Mouse (Mus musculus) liver, adult 2 months (tissue): Measurements from ENCODE around the gene Aven. TPM values are rescaled to one million over a fixed set of nuclear protein-coding genes. Genes with fewer than 3 reads are reported as not detected.
"Not testable (repeated sequence)": the region's sequence is repeated elsewhere in the genome, so short reads cannot be mapped to it uniquely, and the experiment has no call there.

Source experiments
- DNase-seq: peaks from one replicate; pipeline ENCODE4 v3.0.0-alpha.2; 2011; ENCODE audit warnings: low read depth, low spot score; ENCODE audit errors: extremely low read depth
- H3K27ac ChIP-seq: fragments of 200-500 bp; replicated peaks from 2 replicates; pipeline ENCODE4 v1.5.1; 2012; ENCODE audit warnings: low read depth, mild to moderate bottlenecking, control low read depth, inconsistent platforms, low read length; ENCODE audit not compliant: insufficient read depth
- H3K27me3 ChIP-seq: fragments of 200-500 bp; 2 replicates; pipeline ENCODE4 v1.6.1; 2012; ENCODE audit warnings: mild to moderate bottlenecking, moderate library complexity, low read length, inconsistent platforms; ENCODE audit not compliant: control insufficient read depth, insufficient read depth
- H3K36me3 ChIP-seq: fragments of 200-500 bp; 2 replicates; pipeline ENCODE4 v1.6.1; 2012; ENCODE audit warnings: low read length, inconsistent platforms; ENCODE audit not compliant: control insufficient read depth, insufficient read depth
- H3K4me1 ChIP-seq: fragments of 200-500 bp; 2 replicates; pipeline ENCODE4 v1.6.1; 2011; ENCODE audit warnings: low read length; ENCODE audit not compliant: control insufficient read depth, insufficient read depth
- H3K4me3 ChIP-seq: fragments of 200-500 bp; 2 replicates; pipeline ENCODE4 v1.5.1; 2011; ENCODE audit warnings: low read depth, mild to moderate bottlenecking, control low read depth, low read length, moderate library complexity; ENCODE audit not compliant: insufficient read depth
- H3K79me2 ChIP-seq: fragments of 200-500 bp; 2 replicates; pipeline ENCODE4 v1.6.1; 2012; ENCODE audit warnings: inconsistent platforms, mild to moderate bottlenecking, low read length, moderate library complexity; ENCODE audit not compliant: control insufficient read depth, insufficient read depth
- H3K9ac ChIP-seq: fragments of 200-500 bp; 2 replicates; pipeline ENCODE4 v1.6.1; 2012; ENCODE audit warnings: low read depth, mild to moderate bottlenecking, control low read depth, inconsistent platforms, low read length
- CTCF ChIP-seq: fragments of 200-500 bp; IDR thresholded peaks from 2 replicates; pipeline ENCODE4 v1.5.1; 2011; ENCODE audit warnings: low read depth, low read length, control low read depth
- POLR2A ChIP-seq: fragments of 200-500 bp; IDR thresholded peaks from 2 replicates; pipeline ENCODE4 v1.6.1; 2011; ENCODE audit warnings: low read length, control low read depth; ENCODE audit not compliant: insufficient read depth; ENCODE audit errors: extremely low read depth
- WGBS: fragments of 180-500 bp; shearing (Covaris S2); methylation state at CpG from one replicate; pipeline ENCODE4 v1.1.7; 2018; 5-methylcytosine and 5-hydroxymethylcytosine counted together
- polyA plus RNA-seq: library from polyadenylated mRNA; depleted of rRNA; stranded (reverse); fragments of >200 nt; gene quantifications from 2 replicates; pipeline ENCODE4 v1.2.3, GENCODE M21; 2012
- total RNA-seq: library from RNA; depleted of rRNA; stranded (reverse); fragments of >200 nt; gene quantifications from 2 replicates; pipeline ENCODE4 v1.2.3, GENCODE M21; 2014

Aven gene
- total and polyA plus RNA-seq, 2 experiments = 4.5 to 8.9 TPM

DNA sequence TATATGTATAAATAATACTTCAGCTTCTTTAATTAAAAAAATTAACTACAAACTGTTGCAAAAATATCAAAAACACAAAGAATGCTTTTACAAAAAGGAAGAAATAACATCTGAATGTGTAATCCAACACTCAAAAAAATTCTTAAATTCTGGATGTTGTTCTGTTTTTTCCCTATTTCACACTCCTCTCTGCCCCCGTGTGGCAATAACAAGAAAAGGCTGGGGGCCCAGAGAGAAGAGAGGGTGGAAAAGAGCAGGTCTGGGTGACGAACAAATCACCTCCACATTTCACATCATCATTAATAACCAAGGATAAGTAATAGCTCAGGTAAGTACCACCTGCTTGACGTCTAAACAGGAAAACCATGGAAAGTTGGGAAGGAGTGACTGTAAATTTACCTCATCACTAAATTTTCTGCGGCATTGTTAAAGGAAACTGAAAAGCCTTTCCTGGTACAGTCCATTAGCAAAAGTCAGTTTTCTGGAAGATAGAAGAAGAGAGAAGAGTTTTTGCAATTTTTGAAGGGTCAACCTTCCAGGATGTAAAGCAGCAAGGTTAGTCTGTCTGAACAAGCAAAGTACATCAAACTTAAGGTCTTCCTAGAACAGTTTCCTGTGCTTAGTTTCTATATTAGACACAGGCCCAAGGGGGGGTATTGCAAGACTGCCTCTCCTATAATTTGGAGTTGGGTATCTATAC lies 43.0 kb upstream of the Aven start:
- Histone ChIP-seq H3K27ac (no peak overlapping the region), H3K4me1 (peaks cover 6% of the 10 kb centered on the region; the same call in 1 of the 2 replicates), H3K4me3 (no peak overlapping the region), H3K36me3 (no peaks in the 10 kb centered on the region), H3K27me3 (no peaks in the 10 kb centered on the region), H3K9ac (no peak overlapping the region), H3K79me2 (no peaks in the 10 kb centered on the region)
- DNase-seq = no peak
- 42% methylated on average over 4 of the region's 4 CpGs for WGBS
- TF ChIP-seq CTCF (no peak), POLR2A (no peak)

DNA sequence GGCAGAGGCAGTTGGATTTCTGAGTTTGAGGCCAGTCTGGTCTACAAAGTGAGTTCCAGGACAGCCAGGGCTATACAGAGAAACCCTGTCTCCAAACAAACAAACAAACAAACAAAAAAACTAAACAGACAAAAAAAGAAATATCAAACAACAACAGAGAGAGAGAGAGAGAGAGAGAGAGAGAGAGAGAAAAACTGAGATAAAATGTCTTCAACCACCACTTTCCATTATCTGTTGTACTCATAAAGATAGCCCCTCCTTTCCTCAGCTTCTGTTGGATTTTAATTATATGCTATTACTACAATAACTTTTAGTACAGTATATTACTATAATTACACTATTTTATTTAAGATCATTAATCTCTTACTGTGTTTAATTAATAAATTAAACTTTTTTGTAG lies 40.3 kb upstream of the Aven start:
- not testable (repeated sequence) for H3K9ac ChIP-seq, H3K79me2 ChIP-seq, H3K4me3 ChIP-seq, H3K4me1 ChIP-seq, H3K36me3 ChIP-seq, DNase-seq, H3K27ac ChIP-seq, H3K27me3 ChIP-seq

DNA sequence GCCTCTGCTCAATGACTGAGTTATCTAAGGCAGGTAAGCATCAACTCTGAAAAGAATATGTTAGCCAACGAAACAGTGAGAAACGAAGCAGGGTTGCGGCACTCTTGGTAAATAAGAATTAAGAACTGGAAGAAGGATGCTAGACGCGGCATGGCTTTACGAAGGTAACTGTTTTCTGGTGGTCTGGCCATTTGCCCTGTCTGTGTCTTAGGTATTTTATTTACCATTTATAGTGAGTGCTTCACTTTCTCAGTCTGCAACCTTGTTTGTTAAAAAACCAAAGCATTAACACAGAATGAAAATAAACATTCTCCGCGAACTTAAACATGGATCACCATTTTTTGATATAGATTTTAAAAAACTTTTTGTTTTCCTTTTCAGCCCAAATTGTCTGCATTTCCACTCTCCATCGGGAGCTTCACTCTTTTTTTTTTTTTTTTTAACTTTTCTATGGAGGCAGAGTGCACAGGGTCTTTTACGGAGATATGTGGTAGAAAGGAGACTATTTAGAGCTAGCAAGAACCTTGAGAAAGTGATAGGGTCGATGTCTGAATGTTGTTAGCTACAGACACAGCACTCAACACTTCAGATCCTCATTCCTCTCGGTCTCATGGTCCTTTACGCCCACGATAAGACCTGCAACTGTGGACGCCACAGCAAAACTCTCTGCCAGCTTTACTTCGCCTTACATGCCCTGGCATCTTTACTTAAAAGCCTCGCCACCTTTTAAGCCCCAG lies 38.5 kb upstream of the Aven start:
- no peak for TF ChIP-seq POLR2A
- no peak for TF ChIP-seq CTCF
- 27% methylated on average over 17 of the region's 17 CpGs for WGBS
- no peak for DNase-seq
- Histone ChIP-seq H3K9ac (peak overlapping the region; percentile 88), H3K79me2 (peaks cover 7% of the 10 kb centered on the region; the same call in 1 of the 2 replicates), H3K4me3 (peak overlapping the region; percentile 94), H3K27me3 (no peaks in the 10 kb centered on the region), H3K27ac (peak overlapping the region; percentile 87), H3K36me3 (no peaks in the 10 kb centered on the region), H3K4me1 (peaks cover 5% of the 10 kb centered on the region; the same call in 1 of the 2 replicates)

DNA sequence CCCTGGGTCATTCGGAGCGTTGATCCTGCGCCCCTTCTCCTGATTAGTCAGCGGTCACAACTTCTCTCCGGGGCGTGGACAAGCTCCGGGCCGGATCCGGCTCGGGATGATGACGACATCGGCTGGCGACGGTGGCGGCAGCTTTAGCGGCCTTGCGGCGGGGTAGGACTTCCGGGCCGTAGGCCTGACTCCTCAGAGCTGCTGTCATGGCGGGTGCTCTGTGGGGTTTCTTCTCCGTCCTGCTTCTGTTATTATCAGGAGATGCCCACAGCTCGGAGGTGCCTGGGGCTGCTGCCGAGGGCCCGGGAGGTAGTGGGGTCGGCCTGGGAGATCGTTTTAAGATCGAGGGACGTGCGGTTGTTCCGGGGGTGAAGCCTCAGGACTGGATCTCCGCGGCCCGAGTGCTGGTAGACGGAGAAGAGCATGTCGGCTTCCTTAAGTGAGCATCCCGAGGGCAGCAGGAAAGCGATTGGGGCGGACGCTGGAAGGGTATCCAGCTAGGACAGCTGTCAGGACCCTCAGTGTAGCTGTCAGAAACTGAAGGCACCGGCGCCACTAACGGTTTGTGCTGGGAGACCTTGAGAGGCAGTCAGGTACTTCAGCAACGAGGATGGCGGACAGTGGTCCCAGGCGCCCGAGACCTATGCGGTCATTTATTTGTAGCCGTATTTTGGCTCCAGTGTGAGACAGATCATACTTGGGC lies 37.8 kb upstream of the Aven start, which contains the start of gene Emc7:
Gene Emc7, plus strand, starts transcription at position 136 of the 703 bp plus-strand sequence.
- Histone ChIP-seq H3K4me3 (peak within 1 kb of the TSS; percentile 94), H3K4me1 (peaks cover 5% of the 10 kb centered on the region; the same call in 1 of the 2 replicates), H3K27me3 (no peaks in the 10 kb centered on the region), H3K27ac (peak within 1 kb of the TSS; percentile 87), H3K9ac (peak within 1 kb of the TSS; percentile 92), H3K36me3 (peaks cover 2% of the 10 kb centered on the region), H3K79me2 (peaks cover 7% of the 10 kb centered on the region; the same call in 1 of the 2 replicates)
- peak; percentile 84 for DNase-seq
- under 1% methylated on average over 49 of the region's 49 CpGs for WGBS
- TF ChIP-seq POLR2A (peak; percentile 79), CTCF (no peak)

DNA sequence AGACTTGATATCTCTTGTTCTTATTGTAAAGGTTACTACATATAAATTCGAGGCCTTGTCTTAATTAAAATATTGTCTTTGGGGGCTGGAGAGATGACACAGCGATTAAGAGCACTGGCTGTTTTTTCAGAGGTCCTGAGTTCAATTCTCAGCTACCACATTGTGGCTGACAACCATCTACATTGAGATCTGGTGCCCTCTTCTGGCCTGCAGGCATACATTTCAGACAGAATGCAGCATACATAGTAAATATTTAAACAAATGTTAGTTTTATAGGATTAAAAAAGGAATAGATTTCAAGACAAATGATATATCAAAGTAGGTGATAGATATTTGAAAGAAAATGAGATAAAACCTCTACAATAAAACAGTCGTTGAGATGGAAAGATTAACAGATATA lies 32.2 kb upstream of the Aven start:
- Histone ChIP-seq H3K36me3 (peaks cover 28% of the 10 kb centered on the region), H3K4me1 (peaks cover 2% of the 10 kb centered on the region; the same call in 1 of the 2 replicates), H3K27me3 (no peaks in the 10 kb centered on the region), H3K27ac (no peak overlapping the region), H3K79me2 (peaks cover under 1% of the 10 kb centered on the region; the same call in 1 of the 2 replicates), H3K4me3 (no peak overlapping the region), H3K9ac (no peak overlapping the region)
- 92% methylated on average over 3 of the region's 3 CpGs for WGBS
- DNase-seq = no peak
- TF ChIP-seq CTCF (no peak), POLR2A (no peak)
